Mouse (Mus musculus) forebrain, postnatal 0 days (tissue): ENCODE data around the gene Mab21l2. TPM values are rescaled to one million over a fixed set of nuclear protein-coding genes. Genes with fewer than 3 reads are reported as not detected.

Source experiments
- ATAC-seq: fragments of 200-750 bp; cut with Nextera tagmentation; 2 replicates; pipeline ENCODE4 v1.8.0; 2017; ENCODE audit warnings: mild to moderate bottlenecking, moderate library complexity
- DNase-seq: peaks from one replicate; pipeline ENCODE4 v3.0.0-alpha.2; 2015
- H3K27ac ChIP-seq: fragments of 300-500 bp; sonication (generic); 2 replicates; pipeline ENCODE4 v1.5.1; 2014; ENCODE audit warnings: low read depth, mild to moderate bottlenecking, antibody characterized with exemption, low read length, moderate library complexity, mixed read lengths
- H3K27me3 ChIP-seq: fragments of 300-500 bp; sonication (generic); 2 replicates; pipeline ENCODE4 v1.6.1; 2014; ENCODE audit warnings: mild to moderate bottlenecking, low read length, mixed read lengths; ENCODE audit not compliant: insufficient read depth
- H3K36me3 ChIP-seq: fragments of 300-500 bp; sonication (generic); 2 replicates; pipeline ENCODE4 v1.6.1; 2014; ENCODE audit warnings: mild to moderate bottlenecking, moderate library complexity; ENCODE audit not compliant: insufficient read depth
- H3K4me1 ChIP-seq: fragments of 300-500 bp; sonication (generic); 2 replicates; pipeline ENCODE4 v1.6.1; 2014; ENCODE audit warnings: antibody characterized with exemption; ENCODE audit not compliant: insufficient read depth
- H3K4me2 ChIP-seq: fragments of 300-500 bp; sonication (generic); 2 replicates; pipeline ENCODE4 v1.6.1; 2014; ENCODE audit warnings: low read depth, mild to moderate bottlenecking, moderate library complexity
- H3K4me3 ChIP-seq: fragments of 300-500 bp; sonication (generic); 2 replicates; pipeline ENCODE4 v1.5.1; 2014; ENCODE audit warnings: low read depth, low read length, mixed read lengths
- H3K9ac ChIP-seq: fragments of 300-500 bp; sonication (generic); 2 replicates; pipeline ENCODE4 v1.6.1; 2014; ENCODE audit warnings: mild to moderate bottlenecking
- H3K9me3 ChIP-seq: fragments of 300-500 bp; sonication (generic); 2 replicates; pipeline ENCODE4 v1.6.1; 2016; ENCODE audit warnings: low read length
- CTCF ChIP-seq: sonication (generic); IDR thresholded peaks from 2 replicates; pipeline ENCODE4 v1.5.1; 2016; ENCODE audit warnings: antibody characterized with exemption, control low read depth, low read depth
- WGBS: fragments of 180-500 bp; shearing (Covaris S2); extraction: QIAGEN DNeasy Blood & Tissue Kit; methylation state at CpG from one replicate; pipeline ENCODE4 v1.1.7; 2014; 5-methylcytosine and 5-hydroxymethylcytosine counted together
- polyA plus RNA-seq: library from polyadenylated mRNA; unstranded; fragments of >200 nt; fragmentation: Nextera tagmentation; extraction: Ambion mirVana; gene quantifications from 2 replicates; pipeline ENCODE4 v1.2.1, GENCODE M21; 2015
- total RNA-seq: library from RNA; depleted of rRNA; stranded (reverse); fragments of >200 nt; gene quantifications from 2 replicates; pipeline ENCODE4 v1.2.3, GENCODE M21; 2014

Mab21l2 gene
- total and polyA plus RNA-seq, 2 experiments from 2014 or later = 2.3 to 2.4 TPM

GRCm38 (mm10) chr3:86547251-86547791, 1.1 kb downstream of the Mab21l2 start:
- H3K27ac ChIP-seq = no peak overlapping the region
- ATAC-seq = peak; percentile 11; the same call in 1 of the 2 replicates
- H3K9ac ChIP-seq = no peak overlapping the region
- peaks cover 56% of the 10 kb centered on the region for H3K27me3 ChIP-seq
- peak overlapping the region; percentile 35 for H3K4me2 ChIP-seq
- DNase-seq = peak; percentile 51
- 6% methylated on average over 42 of the region's 42 CpGs for WGBS
- H3K9me3 ChIP-seq = no peaks in the 10 kb centered on the region
- H3K36me3 ChIP-seq = no peaks in the 10 kb centered on the region
- no peak for TF ChIP-seq CTCF
- peak overlapping the region; percentile 24 for H3K4me3 ChIP-seq
- H3K4me1 ChIP-seq = peaks cover 9% of the 10 kb centered on the region; the same call in 1 of the 2 replicates

GRCm38 (mm10) chr3:86546471-86547250, 1.8 kb downstream of the Mab21l2 start:
- 3% methylated on average over 45 of the region's 45 CpGs for WGBS
- DNase-seq (peak; percentile 65), ATAC-seq (peak; percentile 47)
- Histone ChIP-seq H3K36me3 (no peaks in the 10 kb centered on the region), H3K4me3 (peak overlapping the region; percentile 24), H3K27me3 (peaks cover 56% of the 10 kb centered on the region), H3K27ac (no peak overlapping the region), H3K9me3 (no peaks in the 10 kb centered on the region), H3K4me2 (peak overlapping the region; percentile 35), H3K4me1 (peaks cover 9% of the 10 kb centered on the region; the same call in 1 of the 2 replicates), H3K9ac (no peak overlapping the region)
- TF ChIP-seq CTCF = no peak

- TF ChIP-seq CTCF = no peak
- no peak overlapping the region for H3K9ac ChIP-seq
Measured at GRCm38 (mm10) chr3:86545945-86546344, 2.5 kb downstream of the Mab21l2 start.

GRCm38 (mm10) chr3:86544785-86545184, 3.6 kb downstream of the Mab21l2 start:
- DNase-seq = no peak
- no peak overlapping the region for H3K9ac ChIP-seq
- H3K27ac ChIP-seq = no peak overlapping the region
- no peak for ATAC-seq
- H3K4me1 ChIP-seq = peaks cover 9% of the 10 kb centered on the region; the same call in 1 of the 2 replicates
- no peaks in the 10 kb centered on the region for H3K9me3 ChIP-seq
- H3K4me3 ChIP-seq = no peak overlapping the region
- no peak overlapping the region for H3K4me2 ChIP-seq
- no peaks in the 10 kb centered on the region for H3K36me3 ChIP-seq
- no peak for TF ChIP-seq CTCF
- 26% methylated on average over 3 of the region's 3 CpGs for WGBS
- H3K27me3 ChIP-seq = peaks cover 43% of the 10 kb centered on the region

More at GRCm38 (mm10) chr3:86545945-86546344, 2.5 kb downstream of the Mab21l2 start:
- no peak overlapping the region for H3K4me2 ChIP-seq
- peak; percentile 61 for DNase-seq
- no peaks in the 10 kb centered on the region for H3K9me3 ChIP-seq
- H3K4me3 ChIP-seq = peak overlapping the region; percentile 24
- H3K27me3 ChIP-seq = peaks cover 54% of the 10 kb centered on the region
- H3K4me1 ChIP-seq = peaks cover 9% of the 10 kb centered on the region; the same call in 1 of the 2 replicates
- no peak for ATAC-seq
- no peaks in the 10 kb centered on the region for H3K36me3 ChIP-seq
- H3K27ac ChIP-seq = no peak overlapping the region
- WGBS = 19% methylated on average over 5 of the region's 5 CpGs

GRCm38 (mm10) chr3:86541863-86542397, 6.5 kb downstream of the Mab21l2 start:
- H3K9me3 ChIP-seq = no peaks in the 10 kb centered on the region
- H3K4me1 ChIP-seq = peaks cover 8% of the 10 kb centered on the region; the same call in 1 of the 2 replicates
- no peak for TF ChIP-seq CTCF
- H3K36me3 ChIP-seq = no peaks in the 10 kb centered on the region
- DNase-seq (no peak), ATAC-seq (no peak)
- peaks cover 40% of the 10 kb centered on the region for H3K27me3 ChIP-seq
- no peak overlapping the region for H3K4me3 ChIP-seq
- no peak overlapping the region for H3K4me2 ChIP-seq
- no peak overlapping the region for H3K27ac ChIP-seq
- 66% methylated on average over 1 of the region's 1 CpGs for WGBS
- no peak overlapping the region for H3K9ac ChIP-seq

GRCm38 (mm10) chr3:86541074-86541614, 7.3 kb downstream of the Mab21l2 start:
- no peaks in the 10 kb centered on the region for H3K36me3 ChIP-seq
- H3K4me1 ChIP-seq = no peaks in the 10 kb centered on the region
- no peak for DNase-seq
- WGBS = 65% methylated on average over 4 of the region's 4 CpGs
- no peak overlapping the region for H3K27ac ChIP-seq
- ATAC-seq = no peak
- no peak overlapping the region for H3K4me3 ChIP-seq
- H3K4me2 ChIP-seq = no peak overlapping the region
- no peak for TF ChIP-seq CTCF
- H3K9ac ChIP-seq = no peak overlapping the region
- peaks cover 40% of the 10 kb centered on the region for H3K27me3 ChIP-seq
- H3K9me3 ChIP-seq = no peaks in the 10 kb centered on the region
